Mouse (Mus musculus) CH12.LX (cell line): ENCODE measurements around the gene Tbx20. TPM values are rescaled to one million over a fixed set of nuclear protein-coding genes. Genes with fewer than 3 reads are reported as not detected.
A peak's percentile ranks its signal among the peaks of the same experiment; 100 is the strongest.

Source experiments
- DNase-seq: peaks from one replicate; pipeline ENCODE4 v3.0.0-alpha.2; 2013; ENCODE audit errors: extremely low read depth
- H3K27ac ChIP-seq: 2 replicates; pipeline ENCODE4 v1.5.1; 2012; ENCODE audit warnings: low read depth, mild to moderate bottlenecking, control low read depth, moderate library complexity; ENCODE audit not compliant: insufficient read depth
- H3K27me3 ChIP-seq: replicated peaks from 2 replicates; pipeline ENCODE3; 2012; ENCODE audit warnings: inconsistent platforms
- H3K36me3 ChIP-seq, 2 experiments: replicated peaks in 1 of 2; 2 replicates each; pipeline versions ENCODE3 to v1.6.1; 2012; ENCODE audit warnings: inconsistent platforms in 1 of 2, low read length in 1 of 2, mild to moderate bottlenecking in 1 of 2, mixed read lengths in 1 of 2, moderate library complexity in 1 of 2; ENCODE audit not compliant: control insufficient read depth in 1 of 2, insufficient read depth in 1 of 2
- H3K4me1 ChIP-seq, 2 experiments: 2 replicates each; pipeline ENCODE4 v1.6.1; 2012; ENCODE audit warnings: inconsistent platforms in 1 of 2, moderate library complexity in 1 of 2; ENCODE audit not compliant: insufficient read depth in 2 of 2, control insufficient read depth in 1 of 2
- H3K4me2 ChIP-seq: 2 replicates; pipeline ENCODE4 v1.6.1; 2012; ENCODE audit warnings: low read depth, mild to moderate bottlenecking, control low read depth; ENCODE audit not compliant: poor library complexity, insufficient read depth, severe bottlenecking
- H3K4me3 ChIP-seq, 3 experiments: fragments of 150-350 bp in 1 of 3; sonication (generic) in 1 of 3; replicated peaks in 1 of 3; 2 replicates each; pipeline versions ENCODE3 to v1.5.1; 2011 to 2012; ENCODE audit warnings: low read depth in 2 of 3, low read length in 2 of 3, mild to moderate bottlenecking in 2 of 3, moderate library complexity in 2 of 3, control low read depth in 1 of 3, improper control_type of control experiment in 1 of 3, inconsistent platforms in 1 of 3, mixed read lengths in 1 of 3; ENCODE audit not compliant: poor library complexity in 1 of 3
- H3K79me2 ChIP-seq: replicated peaks from 2 replicates; pipeline ENCODE4 v1.6.1; 2012; ENCODE audit warnings: mild to moderate bottlenecking, moderate library complexity; ENCODE audit not compliant: control insufficient read depth, poor library complexity, insufficient read depth, severe bottlenecking; ENCODE audit errors: extremely low read depth
- H3K9ac ChIP-seq: 2 replicates; pipeline ENCODE4 v1.6.1; 2012; ENCODE audit warnings: low read depth, mild to moderate bottlenecking, control low read depth, moderate library complexity; ENCODE audit not compliant: insufficient read depth
- H3K9me3 ChIP-seq: replicated peaks from 2 replicates; pipeline ENCODE3; 2012; ENCODE audit warnings: low read length, inconsistent platforms, mixed read lengths
- BHLHE40 ChIP-seq: IDR thresholded peaks from 2 replicates; pipeline ENCODE4 v1.6.1; 2011; ENCODE audit warnings: mild to moderate bottlenecking, low read depth, low read length, improper control_type of control experiment
- CHD2 ChIP-seq: IDR thresholded peaks from 2 replicates; pipeline ENCODE4 v1.6.1; 2011; ENCODE audit warnings: low read length, improper control_type of control experiment
- CTCF ChIP-seq, 2 experiments: IDR thresholded peaks in 1 of 2; conservative IDR thresholded peaks in 1 of 2; 2 replicates each; pipeline ENCODE4 v1.5.1; 2011 to 2012; ENCODE audit warnings: low read depth in 2 of 2, low read length in 2 of 2, improper control_type of control experiment in 1 of 2, inconsistent platforms in 1 of 2, mild to moderate bottlenecking in 1 of 2, moderate library complexity in 1 of 2
- E2F4 ChIP-seq: IDR thresholded peaks from 2 replicates; pipeline ENCODE4 v1.6.1; 2011; ENCODE audit warnings: low read depth, low read length, improper control_type of control experiment; ENCODE audit not compliant: insufficient replicate concordance
- ELF1 ChIP-seq: IDR thresholded peaks from 2 replicates; pipeline ENCODE4 v1.6.1; 2014; ENCODE audit warnings: low read depth, mild to moderate bottlenecking, inconsistent platforms, low read length, improper control_type of control experiment
- GABPA ChIP-seq: IDR thresholded peaks from 2 replicates; pipeline ENCODE4 v1.6.1; 2012; ENCODE audit warnings: low read depth, low read length, improper control_type of control experiment, inconsistent platforms; ENCODE audit not compliant: insufficient replicate concordance
- HCFC1 ChIP-seq: IDR thresholded peaks from 2 replicates; pipeline ENCODE4 v1.6.1; 2012; ENCODE audit warnings: low read depth, mild to moderate bottlenecking, inconsistent platforms, low read length, improper control_type of control experiment
- IRF4 ChIP-seq: IDR thresholded peaks from 2 replicates; pipeline ENCODE4 v1.6.1; 2014; ENCODE audit warnings: low read depth, mild to moderate bottlenecking, inconsistent platforms, low read length, improper control_type of control experiment
- JUND ChIP-seq: conservative IDR thresholded peaks from 2 replicates; pipeline ENCODE4 v1.6.1; 2011; ENCODE audit warnings: low read depth, low read length, improper control_type of control experiment
- MAFK ChIP-seq: IDR thresholded peaks from 2 replicates; pipeline ENCODE4 v1.6.1; 2011; ENCODE audit warnings: low read length, improper control_type of control experiment; ENCODE audit not compliant: insufficient replicate concordance
- MAX ChIP-seq: IDR thresholded peaks from 2 replicates; pipeline ENCODE4 v1.6.1; 2011; ENCODE audit warnings: low read length, improper control_type of control experiment
- MEF2A ChIP-seq: IDR thresholded peaks from 2 replicates; pipeline ENCODE4 v1.6.1; 2014; ENCODE audit warnings: low read depth, mild to moderate bottlenecking, inconsistent platforms, low read length, improper control_type of control experiment, borderline replicate concordance
- MXI1 ChIP-seq: IDR thresholded peaks from 2 replicates; pipeline ENCODE4 v1.6.1; 2011; ENCODE audit warnings: mild to moderate bottlenecking, low read depth, low read length, improper control_type of control experiment
- RAD21 ChIP-seq: IDR thresholded peaks from 2 replicates; pipeline ENCODE4 v1.6.1; 2011; ENCODE audit warnings: low read depth, mild to moderate bottlenecking, low read length, improper control_type of control experiment, moderate library complexity
- RCOR1 ChIP-seq: conservative IDR thresholded peaks from 2 replicates; pipeline ENCODE4 v1.6.1; 2012; ENCODE audit warnings: low read depth, mild to moderate bottlenecking, inconsistent platforms, low read length, improper control_type of control experiment
- SIN3A ChIP-seq: IDR thresholded peaks from 2 replicates; pipeline ENCODE4 v1.6.1; 2012; ENCODE audit warnings: low read length, improper control_type of control experiment, inconsistent platforms
- SMC3 ChIP-seq: IDR thresholded peaks from 2 replicates; pipeline ENCODE4 v1.6.1; 2011; ENCODE audit warnings: low read depth, low read length, improper control_type of control experiment
- USF1 ChIP-seq: IDR thresholded peaks from 2 replicates; pipeline ENCODE4 v1.6.1; 2014; ENCODE audit warnings: low read depth, mild to moderate bottlenecking, inconsistent platforms, low read length, improper control_type of control experiment
- USF2 ChIP-seq: conservative IDR thresholded peaks from 2 replicates; pipeline ENCODE4 v1.6.1; 2011; ENCODE audit warnings: low read depth, low read length, improper control_type of control experiment
- ZKSCAN1 ChIP-seq: IDR thresholded peaks from 2 replicates; pipeline ENCODE4 v1.6.1; 2012; ENCODE audit warnings: low read depth, inconsistent platforms, low read length, improper control_type of control experiment, borderline replicate concordance
- ZNF384 ChIP-seq: IDR thresholded peaks from 2 replicates; pipeline ENCODE4 v1.6.1; 2012; ENCODE audit warnings: low read depth, low read length, improper control_type of control experiment, inconsistent platforms
- dilution Hi-C: fragments of 300-500 bp; cut with MboI; formaldehyde crosslinking; loops from 2 replicates; pipeline ENCODE4 v1.14.3; 2020; ENCODE audit warnings: low sequenced_read_pairs; ENCODE audit not compliant: extremely low pct_unique_long_range_greater_than_20kb, extremely low pct_ligation_motif_present
- in situ Hi-C: fragments of 300-500 bp; cut with MboI; formaldehyde crosslinking; loops from 3 replicates; pipeline ENCODE4 v1.14.3; 2019; ENCODE audit warnings: low sequenced_read_pairs, low pct_ligation_motif_present, low pct_unique_long_range_greater_than_20kb, mixed read lengths
- polyA plus RNA-seq: library from polyadenylated mRNA; unstranded; fragments of >175 nt; gene quantifications from 2 replicates; pipeline ENCODE4 v1.2.1, GENCODE M21; 2012; ENCODE audit warnings: low read depth; ENCODE audit not compliant: insufficient read length
- total RNA-seq, 2 experiments: library from RNA; depleted of rRNA; stranded (reverse); fragments of 300-350 nt in 1 of 2; fragments of >200 nt in 1 of 2; gene quantifications; 2 replicates each; pipeline ENCODE4 v1.2.3; 2012 to 2014

Gene Tbx20
- total and polyA plus RNA-seq, 3 experiments: not detected

- Histone ChIP-seq H3K36me3 (no peaks in the 10 kb centered on the region), H3K4me2 (0 out of 2 replicates have a peak overlapping the region, but pooled peaks have one; percentile 42), H3K27ac (no peak overlapping the region), H3K9me3 (no peaks in the 10 kb centered on the region), H3K27me3 (no peaks in the 10 kb centered on the region), H3K9ac (no peak overlapping the region), H3K4me3 (no peak overlapping the region), H3K4me1 (peaks cover 0 to 5% of the 10 kb centered on the region in 2 experiments; a peak in 1 of 4 replicates), H3K79me2 (no peaks in the 10 kb centered on the region)
- DNase-seq: no peak
- TF ChIP-seq RAD21 (no peak), RCOR1 (no peak), JUND (no peak), BHLHE40 (peak; percentile 20; the same call in 1 of the 2 replicates)
- dilution Hi-C loops: no loop called here
- in situ Hi-C loops: loop anchor here (25.0 kb wide), 1 partner anchor 267 kb away; no protein-coding TSS in a partner anchor
These were observed 3.8 kb downstream of the Tbx20 start for GRCm38 (mm10) chr9:24770149-24770940.

GRCm38 (mm10) chr9:24769611-24770010, 4.5 kb downstream of the Tbx20 start:
- H3K27ac ChIP-seq: no peak overlapping the region
- H3K4me1 ChIP-seq: peaks cover 0 to 5% of the 10 kb centered on the region in 2 experiments; a peak in 1 of 4 replicates
- dilution Hi-C loops (no loop called here), in situ Hi-C loops (loop anchor here (25.0 kb wide), 1 partner anchor 268 kb away; no protein-coding TSS in a partner anchor)
- H3K79me2 ChIP-seq: no peaks in the 10 kb centered on the region
- H3K27me3 ChIP-seq: no peaks in the 10 kb centered on the region
- no peak overlapping the region for H3K9ac ChIP-seq
- H3K4me3 ChIP-seq: no peak overlapping the region
- DNase-seq: no peak
- TF ChIP-seq GABPA (no peak), ZNF384 (no peak), MAX (no peak)
- H3K36me3 ChIP-seq: no peaks in the 10 kb centered on the region
- no peaks in the 10 kb centered on the region for H3K9me3 ChIP-seq
- H3K4me2 ChIP-seq: no peak overlapping the region

- Histone ChIP-seq H3K9ac (no peak overlapping the region), H3K4me3 (no peak overlapping the region), H3K27ac (no peak overlapping the region), H3K79me2 (no peaks in the 10 kb centered on the region), H3K36me3 (no peaks in the 10 kb centered on the region), H3K4me1 (peaks cover 0 to 5% of the 10 kb centered on the region in 2 experiments; a peak in 1 of 4 replicates), H3K9me3 (no peaks in the 10 kb centered on the region), H3K27me3 (no peaks in the 10 kb centered on the region), H3K4me2 (no peak overlapping the region)
- in situ Hi-C loops: loop anchor here (25.0 kb wide), 1 partner anchor 270 kb away; no protein-coding TSS in a partner anchor
- TF ChIP-seq ELF1: no peak
- no peak for TF ChIP-seq MAFK
- no peak for TF ChIP-seq RAD21
- TF ChIP-seq USF2: no peak
- no peak for TF ChIP-seq E2F4
- TF ChIP-seq IRF4: no peak
- no peak for TF ChIP-seq HCFC1
- no peak for TF ChIP-seq USF1
- TF ChIP-seq CTCF (conservative IDR thresholded peaks at IDR 0.05 in 1 of 2, IDR thresholded peaks at IDR 0.05 in 1 of 2; ENCODE audit: low read depth in 2 of 2, low read length in 2 of 2): no peak
- no peak for TF ChIP-seq GABPA
- no peak for TF ChIP-seq SMC3
- no peak for TF ChIP-seq SIN3A
- no peak for TF ChIP-seq MXI1
- no peak for TF ChIP-seq CHD2
- no peak for TF ChIP-seq ZKSCAN1
- no peak for TF ChIP-seq MEF2A
- dilution Hi-C loops: no loop called here
- DNase-seq: no peak
These were observed 7.0 kb downstream of the Tbx20 start for GRCm38 (mm10) chr9:24767056-24767455.
